Mouse (Mus musculus) C2C12 (cell line): ENCODE measurements around the gene Ints4. TPM values are rescaled to one million over a fixed set of nuclear protein-coding genes. Genes with fewer than 3 reads are reported as not detected.

Source experiments
- H3K27me3 ChIP-seq: one replicate; pipeline ENCODE4 v1.6.1; 2011; ENCODE audit not compliant: control insufficient read depth, insufficient read depth, insufficient read length
- H3K36me3 ChIP-seq: one replicate; pipeline ENCODE4 v1.6.1; 2011; ENCODE audit not compliant: control insufficient read depth, insufficient read depth
- H3K4me3 ChIP-seq: one replicate; pipeline ENCODE4 v1.5.1; 2011; ENCODE audit warnings: mild to moderate bottlenecking, control low read depth; ENCODE audit not compliant: poor library complexity, insufficient read depth, severe bottlenecking
- H3K79me2 ChIP-seq: one replicate; pipeline ENCODE4 v1.6.1; 2011; ENCODE audit not compliant: control insufficient read depth, insufficient read depth
- H3K79me3 ChIP-seq: one replicate; pipeline ENCODE4 v1.6.1; 2011; ENCODE audit warnings: low read depth, control low read depth
- H3ac ChIP-seq: one replicate; pipeline ENCODE3; 2011; ENCODE audit warnings: low read depth; ENCODE audit not compliant: control insufficient read depth, insufficient read length
- CEBPB ChIP-seq: IDR thresholded peaks from one replicate; pipeline ENCODE4 v1.6.1; 2011; ENCODE audit warnings: low read depth, mild to moderate bottlenecking, control low read depth, moderate library complexity
- CTCF ChIP-seq: IDR thresholded peaks from one replicate; pipeline ENCODE4 v1.5.1; 2011; ENCODE audit not compliant: control insufficient read depth, insufficient read depth, insufficient read length
- FOSL1 ChIP-seq: IDR thresholded peaks from one replicate; pipeline ENCODE4 v1.8.0; 2011; ENCODE audit warnings: mild to moderate bottlenecking, low read length; ENCODE audit not compliant: poor library complexity, insufficient read depth, severe bottlenecking
- MAX ChIP-seq: IDR thresholded peaks from one replicate; pipeline ENCODE4 v1.6.1; 2011; ENCODE audit warnings: mild to moderate bottlenecking, control low read depth
- MYOD1 ChIP-seq: IDR thresholded peaks from one replicate; pipeline ENCODE4 v1.6.1; 2011; ENCODE audit warnings: low read depth; ENCODE audit not compliant: control insufficient read depth, insufficient read length
- MYOG ChIP-seq: IDR thresholded peaks from one replicate; pipeline ENCODE4 v1.6.1; 2011; ENCODE audit not compliant: control insufficient read depth, insufficient read length; ENCODE audit errors: extremely low read depth
- USF1 ChIP-seq: IDR thresholded peaks from one replicate; pipeline ENCODE4 v1.6.1; 2011; ENCODE audit warnings: low read depth, mild to moderate bottlenecking, control low read depth, moderate library complexity
- polyA plus RNA-seq: library from polyadenylated mRNA; unstranded; fragments of >200 nt; fragmentation: generic; extraction: Trizol; gene quantifications from one replicate; pipeline ENCODE4 v1.2.1, GENCODE M21; 2012; ENCODE audit warnings: missing spikeins

The Ints4 gene
- polyA plus RNA-seq, 1 experiment, result 24.2 TPM

GRCm38 (mm10) chr7:97480290-97480689, 466 bp upstream of the Ints4 start:
- H3K36me3 ChIP-seq, result peaks cover 4% of the 10 kb centered on the region
- H3K27me3 ChIP-seq, result no peaks in the 10 kb centered on the region
- H3ac ChIP-seq, result no peak overlapping the region
- peaks cover 6% of the 10 kb centered on the region for H3K79me3 ChIP-seq
- no peak overlapping the region for H3K4me3 ChIP-seq
- H3K79me2 ChIP-seq, result peaks cover 24% of the 10 kb centered on the region
- TF ChIP-seq CTCF (no peak), MAX (no peak), USF1 (no peak), CEBPB (no peak), MYOG (no peak), FOSL1 (no peak), MYOD1 (no peak)

GRCm38 (mm10) chr7:97483378-97483777, 2.6 kb downstream of the Ints4 start:
- H3K79me3 ChIP-seq, result peaks cover 6% of the 10 kb centered on the region
- H3K27me3 ChIP-seq, result no peaks in the 10 kb centered on the region
- TF ChIP-seq MYOD1, result no peak
- no peak for TF ChIP-seq CTCF
- TF ChIP-seq MAX, result no peak
- no peak for TF ChIP-seq USF1
- TF ChIP-seq MYOG, result no peak
- TF ChIP-seq CEBPB, result no peak
- no peak for TF ChIP-seq FOSL1
- H3K36me3 ChIP-seq, result peaks cover 9% of the 10 kb centered on the region
- H3K4me3 ChIP-seq, result no peak overlapping the region
- peaks cover 24% of the 10 kb centered on the region for H3K79me2 ChIP-seq
- no peak overlapping the region for H3ac ChIP-seq

- Histone ChIP-seq H3K79me3 (no peaks in the 10 kb centered on the region), H3K4me3 (no peak overlapping the region), H3K36me3 (peaks cover 5% of the 10 kb centered on the region), H3ac (no peak overlapping the region), H3K79me2 (no peaks in the 10 kb centered on the region), H3K27me3 (no peaks in the 10 kb centered on the region)
- no peak for TF ChIP-seq USF1
- TF ChIP-seq CTCF, result no peak
- no peak for TF ChIP-seq MYOD1
- no peak for TF ChIP-seq MAX
- TF ChIP-seq CEBPB, result no peak
- TF ChIP-seq MYOG, result no peak
- no peak for TF ChIP-seq FOSL1
Observed at GRCm38 (mm10) chr7:97491157-97491556, 10.4 kb downstream of the Ints4 start.

- H3K79me3 ChIP-seq, result no peaks in the 10 kb centered on the region
- peaks cover 5% of the 10 kb centered on the region for H3K36me3 ChIP-seq
- TF ChIP-seq MAX (no peak), FOSL1 (no peak), CTCF (no peak), USF1 (no peak), MYOG (no peak), CEBPB (no peak), MYOD1 (no peak)
- H3K4me3 ChIP-seq, result no peak overlapping the region
- H3ac ChIP-seq, result no peak overlapping the region
- no peaks in the 10 kb centered on the region for H3K27me3 ChIP-seq
- no peaks in the 10 kb centered on the region for H3K79me2 ChIP-seq
Observed at GRCm38 (mm10) chr7:97492420-97492819, 11.7 kb downstream of the Ints4 start.

- Histone ChIP-seq H3K79me2 (no peaks in the 10 kb centered on the region), H3K27me3 (no peaks in the 10 kb centered on the region), H3K36me3 (peaks cover 5% of the 10 kb centered on the region), H3ac (no peak overlapping the region), H3K79me3 (no peaks in the 10 kb centered on the region), H3K4me3 (no peak overlapping the region)
- TF ChIP-seq FOSL1, result no peak
- no peak for TF ChIP-seq MYOD1
- no peak for TF ChIP-seq CTCF
- TF ChIP-seq MYOG, result no peak
- no peak for TF ChIP-seq MAX
- TF ChIP-seq USF1, result no peak
- TF ChIP-seq CEBPB, result no peak
Observed at GRCm38 (mm10) chr7:97495052-97495451, 14.3 kb downstream of the Ints4 start.

- Histone ChIP-seq H3K79me3 (no peaks in the 10 kb centered on the region), H3K36me3 (no peaks in the 10 kb centered on the region), H3K79me2 (no peaks in the 10 kb centered on the region), H3K4me3 (no peak overlapping the region), H3ac (no peak overlapping the region), H3K27me3 (no peaks in the 10 kb centered on the region)
- TF ChIP-seq MYOG, result no peak
- no peak for TF ChIP-seq MYOD1
- no peak for TF ChIP-seq CTCF
Observed at GRCm38 (mm10) chr7:97500555-97501209, 19.9 kb downstream of the Ints4 start.
